Mouse (Mus musculus): ENCODE measurements around the gene Cux2.

The Cux2 gene

DNA sequence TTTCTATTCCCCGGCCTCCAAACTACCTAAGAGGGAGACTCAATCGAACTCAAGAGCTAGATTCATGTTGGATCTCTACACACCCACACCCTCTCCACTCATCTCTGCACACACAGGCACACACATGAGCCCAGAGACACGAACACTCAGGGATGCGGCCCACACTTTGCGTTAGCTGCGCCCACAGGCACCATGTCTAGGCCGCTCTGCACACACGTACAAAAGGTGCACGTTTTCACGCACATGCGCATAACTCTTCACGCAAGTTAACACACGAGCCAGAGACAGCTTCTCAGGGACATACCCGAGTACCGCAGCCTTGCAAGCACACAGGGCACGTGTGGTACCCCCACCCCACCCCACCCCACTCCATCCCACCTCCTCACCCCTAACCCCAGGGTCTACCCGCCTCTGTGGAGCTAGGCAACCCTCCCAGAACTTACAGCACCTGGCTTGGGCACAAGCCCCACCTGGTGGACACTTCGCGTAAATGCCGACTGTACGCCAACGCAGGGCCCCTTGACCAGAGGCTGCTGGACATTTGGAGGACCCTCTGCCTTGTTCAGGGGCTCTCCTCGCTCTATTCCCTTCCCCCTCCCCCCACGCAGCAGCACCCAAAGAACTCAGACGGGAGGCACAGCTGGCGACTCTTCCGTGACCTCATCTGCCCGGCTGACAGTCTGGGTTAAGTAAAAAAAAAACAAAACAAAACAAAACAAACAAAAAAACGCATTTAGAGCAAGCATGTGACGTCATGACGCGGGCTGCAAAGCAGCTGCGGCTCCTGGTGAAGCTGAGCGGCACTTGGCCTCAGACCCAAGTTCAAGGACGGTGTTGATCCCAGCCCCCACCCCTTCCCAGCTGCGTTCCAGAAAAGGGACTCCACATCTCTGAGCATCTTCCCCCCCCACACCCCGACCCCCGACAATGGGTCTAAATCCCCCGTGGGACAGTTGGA, 9.4 kb upstream of the Cux2 start:
- DNase-seq (ENCODE audit: low spot score) = peak; percentile 93

DNA sequence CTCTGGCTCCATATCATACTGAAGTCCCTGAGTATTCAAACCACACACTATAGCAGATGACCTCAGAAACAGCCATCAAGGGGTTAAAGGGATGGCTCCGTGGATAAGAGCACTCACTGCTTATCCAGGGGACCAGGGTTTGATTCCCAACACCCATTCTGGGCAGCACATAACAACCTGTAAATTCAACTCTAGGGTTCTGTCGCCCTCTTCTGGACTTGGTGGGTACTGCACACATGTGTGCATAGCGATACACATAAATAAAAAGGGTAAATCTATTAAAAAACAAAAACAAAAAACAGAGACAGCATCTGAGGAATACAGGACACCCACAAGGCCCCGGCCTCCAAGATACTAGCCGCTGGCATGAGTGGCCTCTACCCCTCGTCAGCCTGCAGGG, 7.7 kb upstream of the Cux2 start:
- DNase-seq (ENCODE audit: low spot score) = no peak

DNA sequence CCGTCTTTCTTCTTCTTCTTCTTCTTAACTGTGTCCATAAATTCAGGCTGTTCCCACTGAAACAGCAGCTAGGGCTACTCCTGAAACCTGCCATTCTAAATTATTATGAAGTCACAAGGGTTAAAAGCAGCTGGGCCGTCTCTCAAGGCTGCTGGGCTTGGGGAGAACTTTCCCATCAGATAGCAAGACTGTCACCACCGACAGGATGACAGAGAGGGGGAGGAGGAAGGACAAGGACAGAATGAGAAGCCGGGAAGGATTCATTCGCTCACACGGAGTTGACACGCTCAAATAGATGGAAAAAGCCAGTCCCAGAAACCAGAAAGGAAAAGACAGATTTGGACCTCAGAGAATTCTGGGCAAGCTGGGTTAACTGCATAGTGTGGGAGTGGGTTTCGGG, 6.7 kb upstream of the Cux2 start:
- DNase-seq (ENCODE audit: low spot score) = no peak

DNA sequence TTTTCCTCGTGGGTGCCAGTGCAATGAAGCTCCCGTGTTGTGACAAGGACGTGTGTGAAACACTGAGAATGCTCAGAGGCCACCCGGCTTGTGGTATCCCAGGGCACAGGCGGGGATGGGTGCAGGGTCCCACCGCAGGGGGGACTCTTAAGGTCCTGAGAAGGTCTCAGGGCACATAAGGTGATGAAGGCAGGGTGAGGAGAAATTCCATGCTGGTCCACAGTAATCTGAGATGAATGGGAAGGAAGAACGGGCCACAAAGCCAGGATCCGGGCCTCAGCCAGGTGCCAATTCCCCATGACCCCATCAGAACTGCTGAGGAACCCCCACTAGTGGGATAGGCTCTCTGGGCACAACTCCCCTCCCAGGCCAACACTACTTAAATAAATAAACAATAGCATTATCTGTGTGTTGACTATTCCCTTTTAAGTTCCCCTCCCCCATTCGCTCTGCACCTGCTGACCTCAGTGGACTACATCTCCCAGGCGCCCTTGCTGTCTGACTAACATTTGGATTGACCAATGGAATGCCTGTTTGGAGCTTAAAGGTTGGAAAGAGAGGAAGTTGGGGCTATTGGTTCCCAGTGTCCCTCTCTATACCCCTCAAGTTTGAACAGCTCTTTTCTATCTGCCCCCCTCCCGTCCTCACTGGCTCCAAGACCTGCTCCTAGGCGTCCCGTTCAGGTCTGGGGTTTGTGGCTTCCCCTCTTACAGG, 4.4 kb upstream of the Cux2 start:
- DNase-seq (ENCODE audit: low spot score) = peak; percentile 81

DNA sequence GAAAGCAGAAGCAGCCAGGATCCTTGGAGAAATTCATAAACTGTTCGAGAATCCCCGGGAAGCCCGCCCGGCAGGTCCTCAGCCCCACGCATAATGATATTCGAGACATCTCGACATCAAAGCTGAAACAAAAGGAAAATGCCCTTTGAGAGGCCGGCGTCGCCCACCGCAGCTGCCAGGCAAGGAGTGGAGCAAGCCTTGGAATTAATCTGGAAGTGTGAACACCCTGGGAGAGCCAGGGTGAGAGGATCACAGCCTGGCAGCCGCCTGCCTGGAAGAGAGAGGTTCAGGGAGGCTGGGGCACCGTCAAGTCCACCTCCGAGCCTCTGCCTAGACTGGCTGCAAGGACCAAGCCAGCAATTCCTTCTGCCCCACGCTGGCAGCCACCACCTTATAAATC, 3.7 kb upstream of the Cux2 start:
- no peak for DNase-seq (ENCODE audit: low spot score)

DNA sequence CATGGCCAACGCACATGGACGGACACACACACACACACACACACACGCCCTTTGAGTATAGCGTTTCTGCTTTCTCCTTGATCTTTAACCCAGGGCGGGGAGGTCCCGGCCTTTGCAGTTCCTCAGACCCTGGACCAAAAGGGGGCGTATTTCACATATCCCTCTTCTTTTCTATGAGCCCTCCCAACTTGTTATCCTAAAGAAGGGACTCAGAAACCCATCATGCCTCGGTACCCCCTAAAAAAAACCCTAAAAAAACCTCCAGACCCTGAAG, 867 bp upstream of the Cux2 start:
- peak; percentile 34 for DNase-seq (ENCODE audit: low spot score)

DNA sequence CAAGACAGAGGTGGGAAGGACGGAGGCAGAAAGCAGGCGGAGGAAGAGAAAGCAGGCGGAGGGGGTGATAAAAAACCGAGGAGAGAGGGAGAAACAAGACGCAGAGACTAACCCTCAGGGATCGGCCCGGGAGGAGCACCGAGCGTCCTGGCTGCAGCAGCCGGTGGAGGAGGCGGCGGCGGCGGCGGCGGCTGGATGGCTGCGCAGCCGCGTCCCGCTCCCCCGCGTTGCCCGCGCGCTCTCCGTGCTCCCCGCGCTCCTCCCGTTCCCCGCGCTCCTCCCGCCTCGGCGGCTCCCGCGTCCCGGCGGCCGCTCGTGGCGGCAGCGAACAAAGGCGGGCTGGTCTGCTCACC, 262 bp downstream of the Cux2 start:
- DNase-seq (ENCODE audit: low spot score) = peak; percentile 66

- peak; percentile 24 for DNase-seq (ENCODE audit: low spot score)
These were observed 927 bp downstream of the Cux2 start for GRCm38 (mm10) chr5:122048686-122049663.

DNA sequence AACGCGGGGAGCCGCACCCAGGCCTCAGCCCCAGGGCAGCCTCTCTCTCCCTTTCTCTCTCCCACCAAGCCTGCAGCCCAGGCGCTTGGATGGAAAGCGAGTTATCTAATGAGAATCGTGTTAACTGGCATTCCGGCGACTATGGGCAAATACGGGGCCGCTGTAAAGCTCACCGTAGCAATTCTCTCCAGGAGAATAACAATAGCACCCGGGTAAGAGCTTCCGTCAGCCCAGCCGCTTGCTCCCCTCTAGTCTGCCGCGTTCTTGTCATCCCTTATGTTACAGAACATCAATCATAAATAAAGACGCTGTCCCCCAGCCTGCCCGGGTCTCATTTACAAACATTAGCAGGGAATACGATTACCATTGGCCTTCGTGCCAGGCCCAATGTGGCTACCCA, 1.6 kb downstream of the Cux2 start:
- no peak for DNase-seq (ENCODE audit: low spot score)

DNA sequence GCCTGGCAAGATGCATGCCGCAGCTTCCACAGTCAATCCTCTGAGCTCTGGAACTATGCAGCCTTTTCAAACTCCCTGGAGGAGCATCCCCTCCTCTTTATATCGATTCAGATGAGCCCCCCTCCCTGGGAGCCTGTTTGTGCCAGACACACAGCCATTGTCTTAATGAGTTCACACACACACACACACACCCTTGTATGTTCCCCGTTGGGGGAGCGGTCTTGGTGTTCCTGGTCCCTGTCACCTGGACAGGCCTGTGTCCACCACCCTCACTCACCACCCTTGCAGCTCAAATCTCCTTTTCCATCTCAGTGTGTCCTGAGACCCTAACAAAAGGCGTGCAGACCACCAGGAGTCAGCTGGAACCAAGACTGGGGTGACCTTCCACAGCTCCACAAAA, 2.1 kb downstream of the Cux2 start:
- DNase-seq (ENCODE audit: low spot score) = no peak

DNA sequence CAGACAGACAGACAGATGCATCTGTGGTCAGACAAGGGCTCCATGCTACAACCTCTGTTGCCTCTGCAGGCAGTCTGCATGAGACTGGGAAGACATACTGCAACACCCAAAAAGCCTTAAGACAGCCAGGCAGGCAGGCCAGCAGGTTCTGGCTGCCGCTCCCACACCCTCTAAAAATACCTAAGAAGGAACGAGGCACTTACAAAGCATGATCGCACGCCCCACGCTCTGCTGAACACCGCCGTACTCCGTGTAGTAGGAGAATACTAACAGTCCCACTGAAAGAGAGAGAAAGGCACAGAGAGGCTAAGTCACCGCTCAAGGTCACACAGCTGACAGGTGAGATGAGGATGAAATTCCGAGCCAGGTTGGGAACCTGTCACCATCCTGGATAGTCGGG, 6.3 kb downstream of the Cux2 start:
- no peak for DNase-seq (ENCODE audit: low spot score)

- no peak for DNase-seq (ENCODE audit: low spot score)
These were observed 14.6 kb downstream of the Cux2 start for GRCm38 (mm10) chr5:122035278-122035677.

DNA sequence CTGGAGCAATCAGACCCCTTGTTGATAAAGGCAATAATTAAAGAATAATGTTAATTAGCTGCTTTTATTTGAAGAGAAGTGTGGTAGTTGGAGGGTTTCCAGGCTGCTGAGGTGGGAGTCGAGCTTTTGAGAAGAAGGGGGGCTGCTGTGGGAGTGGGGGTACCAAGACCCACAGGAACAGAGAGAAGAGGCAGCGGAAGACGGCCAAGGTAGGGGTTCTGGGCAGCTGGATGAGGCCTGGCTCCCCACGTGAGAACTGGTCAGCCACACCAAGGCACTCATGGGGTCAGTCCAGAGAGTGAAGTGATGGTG, 16.8 kb downstream of the Cux2 start:
- no peak for DNase-seq (ENCODE audit: low spot score)

DNA sequence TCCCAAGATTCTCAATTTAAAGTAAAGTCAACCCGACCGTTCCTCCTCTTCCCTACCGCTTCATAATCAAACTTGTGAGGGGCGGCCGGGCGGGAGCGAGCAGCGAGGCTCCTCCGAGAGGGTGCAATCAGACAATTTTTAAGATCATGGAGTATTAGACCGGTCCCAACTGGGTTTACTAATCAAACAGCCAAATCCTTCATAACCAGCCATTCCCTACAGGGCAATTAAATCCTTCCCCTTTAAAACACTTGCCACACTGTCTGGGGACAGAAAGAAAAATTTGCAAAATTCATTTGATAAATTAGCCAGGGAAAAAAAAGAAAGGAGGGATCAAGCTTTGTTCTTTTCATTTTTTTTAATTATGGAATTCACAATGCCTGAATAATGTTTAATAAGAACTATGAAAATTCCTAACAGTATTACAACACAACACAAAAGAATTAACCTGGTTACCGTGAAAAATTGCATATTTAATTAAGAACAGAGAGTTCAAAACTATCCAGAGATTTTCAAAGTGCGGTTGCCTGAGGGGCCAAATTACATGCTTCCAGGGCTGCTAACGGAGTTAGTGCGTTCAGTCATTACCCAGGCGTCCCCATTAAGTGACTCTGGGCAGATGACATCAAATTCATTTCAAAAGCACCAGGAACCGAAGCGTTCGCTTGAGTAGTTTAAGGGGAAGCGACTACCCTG, 17.3 kb downstream of the Cux2 start:
- DNase-seq (ENCODE audit: low spot score) = no peak

- DNase-seq (ENCODE audit: low spot score) = no peak
These were observed 18.8 kb downstream of the Cux2 start for GRCm38 (mm10) chr5:122031146-122031545.

DNA sequence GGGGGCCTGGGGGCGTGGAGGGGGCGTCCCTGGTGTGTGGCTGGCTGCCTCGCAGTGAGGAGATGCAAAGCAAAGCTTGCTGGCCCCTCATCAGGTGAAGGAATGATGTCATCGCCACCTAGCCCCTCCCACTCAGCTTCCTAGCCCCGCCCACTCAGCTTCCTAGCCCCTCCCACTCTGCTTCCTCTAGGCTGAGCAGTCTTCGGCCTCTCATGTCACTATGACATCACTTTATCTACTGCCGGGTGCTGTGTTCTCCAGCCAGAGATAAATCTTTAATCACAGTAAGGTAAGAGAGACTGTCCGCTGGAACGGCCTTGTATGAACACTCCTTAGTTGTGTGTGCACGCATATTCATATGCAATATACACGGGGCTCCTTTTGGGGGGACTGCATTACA, 19.3 kb downstream of the Cux2 start:
- DNase-seq (ENCODE audit: low spot score) = no peak

DNA sequence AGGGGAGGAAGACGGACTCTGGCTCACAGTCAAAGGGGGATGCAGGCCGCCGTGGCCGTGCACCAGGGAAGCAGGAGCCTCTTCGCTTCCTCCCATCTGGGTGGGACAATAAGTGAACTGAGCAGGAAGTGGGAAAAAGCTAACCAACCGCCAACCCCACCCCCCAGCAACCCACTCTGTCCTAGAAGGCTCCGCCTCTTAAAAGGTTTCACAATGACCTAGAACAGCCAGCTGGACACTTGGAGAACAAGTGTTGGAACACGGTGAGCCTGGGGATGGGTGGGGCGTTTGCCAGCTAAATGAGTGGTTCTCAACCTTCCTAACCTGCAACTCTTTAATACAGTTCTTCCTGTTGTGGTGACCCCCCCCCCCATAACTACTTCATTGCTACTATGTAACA, 23.1 kb downstream of the Cux2 start:
- DNase-seq (ENCODE audit: low spot score) = no peak

GRCm38 (mm10) chr5:122026284-122026683, 23.6 kb downstream of the Cux2 start:
- no peak for DNase-seq (ENCODE audit: low spot score)

- DNase-seq (ENCODE audit: low spot score) = no peak
These were observed 24.8 kb downstream of the Cux2 start for GRCm38 (mm10) chr5:122025117-122025516.

GRCm38 (mm10) chr5:122019288-122019687, 30.6 kb downstream of the Cux2 start:
- no peak for DNase-seq (ENCODE audit: low spot score)

GRCm38 (mm10) chr5:122017778-122018177, 32.1 kb downstream of the Cux2 start:
- no peak for DNase-seq (ENCODE audit: low spot score)

DNA sequence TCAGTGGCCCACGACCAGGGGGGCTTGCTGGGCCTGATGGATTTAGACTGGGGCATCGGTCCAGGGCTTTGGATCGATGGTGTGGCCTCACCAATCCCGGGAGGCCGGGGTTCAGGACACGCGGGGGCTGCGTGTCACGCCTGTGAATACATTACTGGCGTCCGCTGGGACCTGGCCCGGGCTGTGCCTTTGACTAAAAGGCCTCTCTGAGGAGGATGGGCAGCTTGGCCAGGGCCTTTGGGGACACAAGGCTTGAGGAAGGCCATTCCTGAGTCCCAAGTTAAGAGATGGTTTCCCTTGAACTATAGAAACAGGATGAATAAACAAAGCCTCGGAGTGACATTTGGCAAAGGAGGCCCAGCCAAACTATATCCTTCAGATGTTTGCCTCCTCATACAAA, 32.6 kb downstream of the Cux2 start:
- DNase-seq (ENCODE audit: low spot score) = no peak
